Mouse (Mus musculus): Measurements from ENCODE around the gene Clip4. TPM values are rescaled to one million over a fixed set of nuclear protein-coding genes. Genes with fewer than 3 reads are reported as not detected.

The Clip4 gene
- polyA plus RNA-seq, 1 experiment from 2014 or later, result 43.4 TPM

DNA sequence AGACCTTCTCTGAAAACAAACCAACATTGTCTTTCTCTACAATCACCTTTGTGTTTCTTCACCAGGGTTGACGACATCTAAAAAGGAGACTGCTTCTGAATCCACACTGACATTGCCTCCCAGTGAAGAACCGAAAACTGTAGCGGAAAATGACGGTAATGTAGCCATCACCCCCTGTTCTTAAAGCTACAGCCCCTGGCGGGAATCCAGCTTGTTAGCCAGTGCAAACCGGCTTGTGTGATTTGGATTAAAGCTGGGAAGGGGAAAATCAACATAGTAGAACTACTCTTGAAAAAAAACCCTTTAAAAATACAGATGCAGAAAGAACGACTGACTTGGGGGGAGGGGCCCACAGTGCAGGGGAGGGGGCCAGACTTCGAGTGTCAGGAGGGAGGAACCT, 59.4 kb downstream of the Clip4 start:
- ATAC-seq (no peak), DNase-seq (ENCODE audit: low read depth, low spot score) (no peak)
- in situ Hi-C loops (cut with MboI; ENCODE audit: low pct_unique_long_range_greater_than_20kb), result no loop called here
- TF ChIP-seq CTCF (IDR thresholded peaks at IDR 0.05), result no peak
- CTCF ChIA-PET, result no interaction called here
- POLR2A ChIA-PET, result interaction anchor here (0.7 kb wide), 1 partner anchor 23 kb away, joined by 5 read pairs; no protein-coding TSS in a partner anchor
- no peaks in the 10 kb centered on the region for H3K27me3 ChIP-seq

DNA sequence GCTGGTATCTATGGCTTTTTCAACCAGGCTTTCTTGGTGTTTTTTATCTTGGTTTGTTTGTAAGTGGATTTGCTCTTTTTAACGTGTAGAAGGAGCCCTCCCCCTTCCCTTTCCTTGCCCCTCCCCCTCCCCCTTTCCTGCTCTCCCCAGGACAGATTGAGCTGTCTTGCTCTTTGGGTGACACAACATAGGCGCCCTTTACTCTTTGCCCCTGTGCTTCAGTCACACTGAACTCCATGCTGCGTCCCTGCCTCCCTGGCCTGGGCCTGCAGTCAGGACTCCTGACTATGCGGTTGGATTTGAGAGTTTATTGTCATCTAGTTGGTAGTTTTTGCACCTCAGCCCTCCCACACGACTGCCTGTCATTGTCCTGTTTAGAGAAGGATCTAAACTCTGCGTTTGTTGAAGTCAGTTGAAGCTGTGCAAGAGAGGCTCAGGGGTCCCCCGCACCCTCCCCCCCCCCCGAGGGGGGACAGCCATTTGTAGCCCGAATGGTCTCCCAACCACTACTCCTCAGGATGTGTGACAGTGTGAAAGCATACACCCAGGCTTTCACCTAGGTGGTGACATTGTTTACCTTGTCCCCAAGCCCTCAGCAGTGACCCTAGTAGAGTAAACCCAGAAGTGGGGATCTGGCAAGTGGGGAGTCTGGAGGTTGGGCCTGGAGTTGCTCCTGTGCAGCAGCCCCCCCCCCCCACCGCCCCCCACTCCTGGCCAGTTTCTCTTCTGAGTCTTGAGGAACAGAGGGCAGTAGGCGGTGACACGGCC, 60.6 kb downstream of the Clip4 start:
- ChIA-PET POLR2A (no interaction called here), CTCF (no interaction called here)
- no peak for ATAC-seq
- in situ Hi-C loops (cut with MboI; ENCODE audit: low pct_unique_long_range_greater_than_20kb), result no loop called here
- H3K27me3 ChIP-seq, result no peaks in the 10 kb centered on the region
- no peak for TF ChIP-seq CTCF (IDR thresholded peaks at IDR 0.05)
- DNase-seq (ENCODE audit: low read depth, low spot score), result no peak

- no peak for TF ChIP-seq CTCF (IDR thresholded peaks at IDR 0.05)
- ATAC-seq (no peak), DNase-seq (ENCODE audit: low read depth, low spot score) (no peak)
- H3K27me3 ChIP-seq, result no peaks in the 10 kb centered on the region
- ChIA-PET CTCF (no interaction called here), POLR2A (no interaction called here)
- in situ Hi-C loops (cut with MboI; ENCODE audit: low pct_unique_long_range_greater_than_20kb), result no loop called here
Observed at GRCm38 (mm10) chr17:71831960-71832359, 63.7 kb downstream of the Clip4 start.

GRCm38 (mm10) chr17:71862184-71862583, 93.9 kb downstream of the Clip4 start:
- CTCF ChIA-PET, result no interaction called here
- ATAC-seq, result no peak
- H3K27me3 ChIP-seq, result no peaks in the 10 kb centered on the region
- in situ Hi-C loops (cut with MboI; ENCODE audit: low pct_unique_long_range_greater_than_20kb), result no loop called here
- POLR2A ChIA-PET, result no interaction called here
- no peak for TF ChIP-seq CTCF (IDR thresholded peaks at IDR 0.05)
- DNase-seq (ENCODE audit: low read depth, low spot score), result no peak

- no peak for DNase-seq (ENCODE audit: low read depth, low spot score)
- no peak for ATAC-seq
- no peaks in the 10 kb centered on the region for H3K27me3 ChIP-seq
- in situ Hi-C loops (cut with MboI; ENCODE audit: low pct_unique_long_range_greater_than_20kb), result no loop called here
- CTCF ChIA-PET, result interaction anchor here (1.4 to 1.8 kb wide), 2 partner anchors 9 to 10 kb away, joined by 3 to 4 read pairs; no protein-coding TSS in a partner anchor
- no peak for TF ChIP-seq CTCF (IDR thresholded peaks at IDR 0.05)
- POLR2A ChIA-PET, result no interaction called here
Observed at GRCm38 (mm10) chr17:71862895-71863294, 94.6 kb downstream of the Clip4 start.

GRCm38 (mm10) chr17:71864039-71864438, 95.8 kb downstream of the Clip4 start:
- TF ChIP-seq CTCF (IDR thresholded peaks at IDR 0.05), result no peak
- no peak for ATAC-seq
- CTCF ChIA-PET, result interaction anchor here (1.4 to 1.8 kb wide), 2 partner anchors 8 to 9 kb away, joined by 3 to 4 read pairs; no protein-coding TSS in a partner anchor

DNA sequence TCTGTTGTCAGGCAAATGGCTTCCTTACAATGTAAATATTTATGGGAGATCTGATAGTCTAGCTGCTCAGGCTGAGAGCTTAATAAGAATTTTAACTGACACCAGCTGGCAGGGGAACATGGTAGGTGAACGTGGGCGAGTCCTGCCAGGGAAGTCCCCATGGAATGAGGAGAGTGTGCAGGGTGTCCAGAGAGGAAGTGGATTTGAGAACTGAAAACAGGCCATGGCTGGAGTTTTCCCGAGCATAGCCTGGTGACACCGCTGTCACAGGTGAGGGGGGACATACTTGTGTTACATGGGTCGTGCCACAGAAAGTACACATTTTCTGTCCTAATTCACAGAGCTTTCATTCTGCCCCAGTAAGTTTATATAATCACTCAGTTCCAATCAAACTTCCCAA, 97.2 kb downstream of the Clip4 start:
- no peaks in the 10 kb centered on the region for H3K27me3 ChIP-seq
- ChIA-PET CTCF (interaction anchor here (1.0 to 1.9 kb wide), 2 partner anchors 10 to 202 kb away, joined by 3 to 6 read pairs; no protein-coding TSS in a partner anchor), POLR2A (no interaction called here)
- DNase-seq (ENCODE audit: low read depth, low spot score) (no peak), ATAC-seq (no peak)
- in situ Hi-C loops (cut with MboI; ENCODE audit: low pct_unique_long_range_greater_than_20kb), result no loop called here
- TF ChIP-seq CTCF (IDR thresholded peaks at IDR 0.05), result no peak

More at GRCm38 (mm10) chr17:71864039-71864438, 95.8 kb downstream of the Clip4 start:
- no peak for DNase-seq (ENCODE audit: low read depth, low spot score)
- POLR2A ChIA-PET, result interaction anchor here (0.6 kb wide), 1 partner anchor 343 kb away, joined by 3 read pairs; no protein-coding TSS in a partner anchor
- no peaks in the 10 kb centered on the region for H3K27me3 ChIP-seq
- in situ Hi-C loops (cut with MboI; ENCODE audit: low pct_unique_long_range_greater_than_20kb), result no loop called here

- POLR2A ChIA-PET, result no interaction called here
- ATAC-seq, result no peak
- in situ Hi-C loops (cut with MboI; ENCODE audit: low pct_unique_long_range_greater_than_20kb), result no loop called here
- no peak for DNase-seq (ENCODE audit: low read depth, low spot score)
- no peaks in the 10 kb centered on the region for H3K27me3 ChIP-seq
- TF ChIP-seq CTCF (IDR thresholded peaks at IDR 0.05), result no peak
- CTCF ChIA-PET, result no interaction called here
Observed at GRCm38 (mm10) chr17:71867892-71868291, 99.6 kb downstream of the Clip4 start.

DNA sequence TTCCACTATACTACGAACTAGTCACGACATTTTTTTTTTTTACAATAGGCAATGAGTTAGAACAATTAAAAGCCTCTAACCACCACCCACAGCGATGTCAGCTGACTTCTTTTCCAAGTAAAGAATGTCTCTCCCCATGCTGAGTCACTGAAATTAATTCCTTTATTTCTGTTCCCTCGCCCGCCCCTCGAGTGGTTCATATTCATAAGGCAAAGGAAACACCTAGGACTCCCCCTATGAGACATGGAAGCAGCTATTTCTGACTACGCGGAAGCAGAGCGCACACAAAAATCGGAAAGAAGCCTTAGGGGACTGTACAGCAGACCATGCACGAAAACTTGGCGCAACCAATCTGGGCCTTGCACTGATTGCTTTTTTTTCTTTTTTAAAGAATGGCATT, 100.6 kb downstream of the Clip4 start:
- no peak for TF ChIP-seq CTCF (IDR thresholded peaks at IDR 0.05)
- in situ Hi-C loops (cut with MboI; ENCODE audit: low pct_unique_long_range_greater_than_20kb), result no loop called here
- CTCF ChIA-PET, result no interaction called here
- POLR2A ChIA-PET, result no interaction called here
- DNase-seq (ENCODE audit: low read depth, low spot score) (no peak), ATAC-seq (no peak)
- H3K27me3 ChIP-seq, result no peaks in the 10 kb centered on the region

DNA sequence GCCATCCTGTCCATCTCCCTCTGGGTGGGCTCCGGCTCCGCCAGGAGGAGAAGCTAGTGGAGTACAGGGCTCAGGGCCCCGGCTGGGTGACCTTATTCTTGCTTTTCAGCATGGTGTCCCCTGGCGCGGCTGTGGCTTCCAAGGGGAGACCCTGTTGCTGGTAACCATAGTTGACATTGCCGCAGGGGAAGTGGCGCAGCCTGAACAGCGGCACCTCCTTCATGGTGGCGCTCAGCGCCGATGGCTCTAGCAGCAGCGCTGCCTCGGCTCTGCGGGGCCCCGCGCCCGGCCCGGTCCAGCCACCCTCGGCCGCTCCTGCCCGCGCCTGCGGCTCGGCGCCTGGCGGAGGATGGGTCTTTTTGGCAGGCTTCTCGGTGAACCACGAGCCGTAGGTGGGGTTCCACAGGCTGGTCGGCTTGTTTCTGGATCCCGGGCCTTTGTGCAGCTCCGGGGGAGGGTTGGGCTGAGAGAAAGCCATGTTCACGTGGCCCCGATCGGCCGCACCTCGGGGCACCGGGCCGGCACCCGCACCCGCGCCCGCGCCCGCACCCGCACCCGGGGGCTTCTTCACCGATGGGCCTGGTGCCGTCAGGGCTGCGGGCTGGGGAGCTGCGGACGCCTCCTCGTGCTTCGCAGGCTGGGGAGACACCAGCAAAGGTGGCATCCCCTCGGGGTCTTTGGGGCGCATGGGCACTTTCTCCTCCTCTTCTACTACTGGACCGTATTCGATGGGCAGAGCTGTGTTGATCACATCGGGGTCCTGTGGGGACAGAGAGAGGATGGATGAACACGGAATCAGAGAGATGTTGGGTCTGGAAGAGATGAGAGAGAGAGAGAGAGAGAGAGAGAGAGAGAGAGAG, 101.3 kb downstream of the Clip4 start:
- CTCF ChIA-PET, result no interaction called here
- DNase-seq (ENCODE audit: low read depth, low spot score), result no peak

More for the DNA sequence above, 101.3 kb downstream of the Clip4 start:
- no peak for ATAC-seq
- POLR2A ChIA-PET, result interaction anchor here (0.6 kb wide), 1 partner anchor 30 kb away, joined by 3 read pairs; no protein-coding TSS in a partner anchor
- TF ChIP-seq CTCF (IDR thresholded peaks at IDR 0.05), result no peak
- in situ Hi-C loops (cut with MboI; ENCODE audit: low pct_unique_long_range_greater_than_20kb), result loop anchor here (5.0 to 10.0 kb wide), 2 partner anchors 207 to 315 kb away; partner anchors contain the start of gene Spdya
- H3K27me3 ChIP-seq, result no peaks in the 10 kb centered on the region
